Mouse (Mus musculus) CH12F3 (cell line): ENCODE measurements around the gene Disp2.

ENCODE experiments used
- in situ Hi-C: fragments of 300-500 bp; cut with MboI; formaldehyde crosslinking; loops from 2 replicates; pipeline ENCODE4 v1.14.3; 2020; ENCODE audit warnings: low sequenced_read_pairs

Disp2 gene

GRCm38 (mm10) chr2:118829096-118829495 is 49.6 kb downstream of the Disp2 start:
- in situ Hi-C loops = no loop called here

GRCm38 (mm10) chr2:118834061-118834460 is 54.5 kb downstream of the Disp2 start:
- in situ Hi-C loops = no loop called here

- in situ Hi-C loops = no loop called here
Measured at GRCm38 (mm10) chr2:118835115-118835514, 55.6 kb downstream of the Disp2 start.

GRCm38 (mm10) chr2:118838330-118838729 is 58.8 kb downstream of the Disp2 start:
- in situ Hi-C loops = no loop called here

GRCm38 (mm10) chr2:118841186-118841585 is 61.7 kb downstream of the Disp2 start:
- in situ Hi-C loops = no loop called here

- in situ Hi-C loops = no loop called here
Measured at GRCm38 (mm10) chr2:118841774-118842173, 62.3 kb downstream of the Disp2 start.

GRCm38 (mm10) chr2:118844427-118844826 is 64.9 kb downstream of the Disp2 start:
- in situ Hi-C loops = no loop called here

- in situ Hi-C loops = no loop called here
Measured at GRCm38 (mm10) chr2:118846246-118846645, 66.7 kb downstream of the Disp2 start.

- in situ Hi-C loops = no loop called here
Measured at GRCm38 (mm10) chr2:118851756-118852155, 72.2 kb downstream of the Disp2 start.
